Mouse (Mus musculus): Measurements from ENCODE around the gene Snrpa. TPM values are rescaled to one million over a fixed set of nuclear protein-coding genes. Genes with fewer than 3 reads are reported as not detected.
A peak's percentile ranks its signal among the peaks of the same experiment; 100 is the strongest.

Snrpa gene
- polyA plus RNA-seq, 1 experiment from 2014 or later = 242 TPM

DNA sequence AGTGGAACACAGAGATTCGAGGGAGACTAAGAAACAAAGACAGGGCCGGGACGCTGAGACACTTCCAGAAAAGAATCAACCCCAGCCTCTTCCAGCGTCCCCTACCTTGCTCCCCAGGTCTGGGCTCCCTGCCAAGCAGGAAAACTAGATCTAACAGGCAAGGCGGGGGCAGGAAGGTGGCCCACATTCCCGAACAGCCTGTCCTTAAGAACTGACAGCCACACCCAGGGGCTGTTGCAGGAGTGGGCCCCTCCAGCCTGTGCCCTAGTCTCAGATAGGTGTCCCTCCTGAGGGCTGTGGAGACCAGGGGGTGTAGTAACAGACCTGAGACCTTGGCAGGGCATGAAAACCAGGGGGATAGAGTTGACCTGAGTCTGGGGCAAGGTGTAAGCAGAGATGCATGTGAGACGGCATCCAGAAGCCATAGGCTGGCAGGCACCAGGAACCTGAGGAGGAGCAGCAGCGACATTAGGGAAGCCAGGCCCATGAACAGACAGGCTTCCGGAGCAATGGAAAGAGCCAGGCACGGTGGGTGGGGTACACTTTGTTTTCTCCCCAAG, 42.8 kb downstream of the Snrpa start, which contains the start of gene Cyp2t4:
Cyp2t4 (plus strand) TSS at position 510 of the 560 bp plus-strand sequence.
- 0 out of 2 replicates have a peak, but pooled peaks have one; percentile 27 for ATAC-seq (ENCODE audit: insufficient number of reproducible peaks, low FRiP score, low TSS enrichment, low read depth)
- peak within 1 kb of the TSS; percentile 72 for H3K27ac ChIP-seq (replicated peaks)
- WGBS = 50% methylated on average over 10 of the region's 10 CpGs

More for the DNA sequence above, 42.8 kb downstream of the Snrpa start, which contains the start of gene Cyp2t4:
- no peak within 1 kb of the TSS for H3K4me3 ChIP-seq (replicated peaks)
- peaks cover 12% of the 10 kb centered on the region for H3K36me3 ChIP-seq
- peaks cover 6% of the 10 kb centered on the region for H3K4me1 ChIP-seq
- H3K27me3 ChIP-seq = no peaks in the 10 kb centered on the region
- H3K9ac ChIP-seq = no peak within 1 kb of the TSS
- H3K4me2 ChIP-seq (replicated peaks) = no peak within 1 kb of the TSS
- no peaks in the 10 kb centered on the region for H3K9me3 ChIP-seq (replicated peaks)

MicroRNAs encoded within 50 kb of the gene (microRNA counts, 519-probe panel; counts per million panel counts)
- not detected for microRNA mmu-miR-1191

Small RNA genes lying within 50 kb of the gene (microRNA-seq; reads per million reads assigned to microRNA genes)
- 4.1 reads per million, percentile 18 among the genes with 10 or more reads in this experiment for gene Mir1191 (ENCODE audit: borderline number of aligned reads)
- not detected for gene Mir3101 (ENCODE audit: borderline number of aligned reads)

Other genes with a start within 250 kb of the Snrpa start
- gene Cyp2a12, start 167.2 kb downstream of the Snrpa start, polyA plus RNA-seq (2015; fragmentation: Nextera tagmentation; extraction: Ambion mirVana) = not detected in 2 replicates
- gene Cyp2f2, start 76.4 kb downstream of the Snrpa start, polyA plus RNA-seq (2015; fragmentation: Nextera tagmentation; extraction: Ambion mirVana) = 71.5 and 102 TPM in 2 replicates
- 2.1 and 4.7 TPM in 2 replicates for gene Cyp2t4, start 42.6 kb downstream of the Snrpa start, polyA plus RNA-seq (2015; fragmentation: Nextera tagmentation; extraction: Ambion mirVana)
- gene Egln2, start 29.5 kb downstream of the Snrpa start, polyA plus RNA-seq (2015; fragmentation: Nextera tagmentation; extraction: Ambion mirVana) = 83.0 and 86.7 TPM in 2 replicates
- gene Rab4b, start 17.4 kb downstream of the Snrpa start, polyA plus RNA-seq (2015; fragmentation: Nextera tagmentation; extraction: Ambion mirVana) = 72.4 and 73.1 TPM in 2 replicates
- gene Gm21983, start 15.2 kb downstream of the Snrpa start, polyA plus RNA-seq (2015; fragmentation: Nextera tagmentation; extraction: Ambion mirVana) = 1.9 TPM in 1 of 2 replicates, not detected in the other
- 37.4 and 53.5 TPM in 2 replicates for gene Mia, start 15.1 kb downstream of the Snrpa start, polyA plus RNA-seq (2015; fragmentation: Nextera tagmentation; extraction: Ambion mirVana)
- 3.9 and 4.3 TPM in 2 replicates for gene BC024978, start 490 bp downstream of the Snrpa start, polyA plus RNA-seq (2015; fragmentation: Nextera tagmentation; extraction: Ambion mirVana)
- 11.6 and 13.5 TPM in 2 replicates for gene Itpkc, start 32.4 kb upstream of the Snrpa start, polyA plus RNA-seq (2015; fragmentation: Nextera tagmentation; extraction: Ambion mirVana)
- gene Coq8b, start 36.8 kb upstream of the Snrpa start, polyA plus RNA-seq (2015; fragmentation: Nextera tagmentation; extraction: Ambion mirVana) = 23.0 and 27.1 TPM in 2 replicates
- 48.7 and 49.3 TPM in 2 replicates for gene Numbl, start 62.2 kb upstream of the Snrpa start, polyA plus RNA-seq (2015; fragmentation: Nextera tagmentation; extraction: Ambion mirVana)
- 85.5 and 92.3 TPM in 2 replicates for gene Ltbp4, start 141.4 kb upstream of the Snrpa start, polyA plus RNA-seq (2015; fragmentation: Nextera tagmentation; extraction: Ambion mirVana)
- 36.8 and 46.2 TPM in 2 replicates for gene Shkbp1, start 159.7 kb upstream of the Snrpa start, polyA plus RNA-seq (2015; fragmentation: Nextera tagmentation; extraction: Ambion mirVana)
- gene Gm20479, start 161.1 kb upstream of the Snrpa start, polyA plus RNA-seq (2015; fragmentation: Nextera tagmentation; extraction: Ambion mirVana) = 0.35 and 0.43 TPM in 2 replicates

Measured in embryonic facial prominence, embryonic 15.5 days (tissue).